Mouse (Mus musculus): ENCODE data around the gene Htr1d. TPM values are rescaled to one million over a fixed set of nuclear protein-coding genes. Genes with fewer than 3 reads are reported as not detected.

Htr1d gene
- total RNA-seq, 1 experiment = 1.5 TPM

GRCm38 (mm10) chr4:136458276-136458675, 35.0 kb downstream of the Htr1d start:
- no peak for TF ChIP-seq HCFC1 (IDR thresholded peaks at IDR 0.05; ENCODE audit: borderline replicate concordance, insufficient read depth, low read length)
- TF ChIP-seq ZNF384 (IDR thresholded peaks at IDR 0.05; ENCODE audit: low read depth, low read length) = no peak
- no peak for TF ChIP-seq MAFK (IDR thresholded peaks at IDR 0.05; ENCODE audit: insufficient read depth, low read depth, low read length)
- no peak for TF ChIP-seq CHD2 (IDR thresholded peaks at IDR 0.05; ENCODE audit: low read depth, low read length)
- TF ChIP-seq ZC3H11A (IDR thresholded peaks at IDR 0.05; ENCODE audit: borderline replicate concordance, low read depth, low read length) = no peak
- H3K27ac ChIP-seq (ENCODE audit: insufficient read depth, low read depth, low read length, poor library complexity, severe bottlenecking) = no peak overlapping the region
- DNase-seq (ENCODE audit: low read depth, low spot score) = no peak
- in situ Hi-C loops (cut with MboI; ENCODE audit: low sequenced_read_pairs in 2 of 2, unreplicated experiment in 2 of 2) = loop anchor here (10.0 kb wide), 2 partner anchors 157 to 167 kb away; partner anchors contain the start of genes Lactbl1 (in 1 of the 2) and Tex46 (in 1 of the 2)
- no peaks in the 10 kb centered on the region for H3K36me3 ChIP-seq (ENCODE audit: control insufficient read depth, insufficient read depth, low read length, poor library complexity, severe bottlenecking)
- H3K9ac ChIP-seq (ENCODE audit: insufficient read depth, low read depth, low read length, poor library complexity, severe bottlenecking) = no peak overlapping the region
- H3K4me3 ChIP-seq (ENCODE audit: insufficient read depth in 1 of 2, low read depth in 1 of 2, low read length in 2 of 2, poor library complexity in 1 of 2, severe bottlenecking in 1 of 2) = no peak overlapping the region
- peaks cover 5 to 16% of the 10 kb centered on the region in 2 experiments; a peak in 3 of 4 replicates for H3K4me1 ChIP-seq (ENCODE audit: control insufficient read depth in 2 of 2, insufficient read depth in 2 of 2, low read length in 2 of 2, poor library complexity in 1 of 2)
- H3K9me3 ChIP-seq (ENCODE audit: control insufficient read depth, insufficient read depth, low read depth, low read length) = no peaks in the 10 kb centered on the region

- no peak overlapping the region; a peak in 1 of 4 replicates for H3K4me3 ChIP-seq (ENCODE audit: insufficient read depth in 1 of 2, low read depth in 1 of 2, low read length in 2 of 2, poor library complexity in 1 of 2, severe bottlenecking in 1 of 2)
- H3K9ac ChIP-seq (ENCODE audit: insufficient read depth, low read depth, low read length, poor library complexity, severe bottlenecking) = no peak overlapping the region
- H3K27ac ChIP-seq (ENCODE audit: insufficient read depth, low read depth, low read length, poor library complexity, severe bottlenecking) = no peak overlapping the region
- no peak for DNase-seq (ENCODE audit: low read depth, low spot score)
- no peaks in the 10 kb centered on the region for H3K36me3 ChIP-seq (ENCODE audit: control insufficient read depth, insufficient read depth, low read length, poor library complexity, severe bottlenecking)
- in situ Hi-C loops (cut with MboI; ENCODE audit: low sequenced_read_pairs in 2 of 2, unreplicated experiment in 2 of 2) = loop anchor here (10.0 kb wide), 2 partner anchors 156 to 166 kb away; partner anchors contain the start of genes Lactbl1 (in 1 of the 2) and Tex46 (in 1 of the 2)
- H3K4me1 ChIP-seq (ENCODE audit: control insufficient read depth in 2 of 2, insufficient read depth in 2 of 2, low read length in 2 of 2, poor library complexity in 1 of 2) = peaks cover 9 to 17% of the 10 kb centered on the region in 2 experiments; a peak in 3 of 4 replicates
- TF ChIP-seq MAFK (IDR thresholded peaks at IDR 0.05; ENCODE audit: insufficient read depth, low read depth, low read length) = no peak
- TF ChIP-seq ZNF384 (IDR thresholded peaks at IDR 0.05; ENCODE audit: low read depth, low read length) = no peak
- no peak for TF ChIP-seq HCFC1 (IDR thresholded peaks at IDR 0.05; ENCODE audit: borderline replicate concordance, insufficient read depth, low read length)
- TF ChIP-seq CHD2 (IDR thresholded peaks at IDR 0.05; ENCODE audit: low read depth, low read length) = no peak
- no peak for TF ChIP-seq ZC3H11A (IDR thresholded peaks at IDR 0.05; ENCODE audit: borderline replicate concordance, low read depth, low read length)
- no peaks in the 10 kb centered on the region for H3K9me3 ChIP-seq (ENCODE audit: control insufficient read depth, insufficient read depth, low read depth, low read length)
Observed at GRCm38 (mm10) chr4:136459210-136459609, 35.9 kb downstream of the Htr1d start.

GRCm38 (mm10) chr4:136461206-136461605, 37.9 kb downstream of the Htr1d start:
- H3K9me3 ChIP-seq (ENCODE audit: control insufficient read depth, insufficient read depth, low read depth, low read length) = no peaks in the 10 kb centered on the region
- peak; percentile 60 for DNase-seq (ENCODE audit: low read depth, low spot score)
- peaks cover 7 to 17% of the 10 kb centered on the region in 2 experiments; a peak in 2 of 4 replicates for H3K4me1 ChIP-seq (ENCODE audit: control insufficient read depth in 2 of 2, insufficient read depth in 2 of 2, low read length in 2 of 2, poor library complexity in 1 of 2)
- peak overlapping the region; percentile 81; the same call in 1 of the 2 replicates for H3K9ac ChIP-seq (ENCODE audit: insufficient read depth, low read depth, low read length, poor library complexity, severe bottlenecking)
- in situ Hi-C loops (cut with MboI; ENCODE audit: low sequenced_read_pairs in 2 of 2, unreplicated experiment in 2 of 2) = no loop called here
- H3K4me3 ChIP-seq (ENCODE audit: insufficient read depth in 1 of 2, low read depth in 1 of 2, low read length in 2 of 2, poor library complexity in 1 of 2, severe bottlenecking in 1 of 2) = peak overlapping the region; percentile 48 to 83; a peak in 2 of 4 replicates
- TF ChIP-seq ZNF384 (IDR thresholded peaks at IDR 0.05; ENCODE audit: low read depth, low read length) = peak; percentile 67
- no peak for TF ChIP-seq CHD2 (IDR thresholded peaks at IDR 0.05; ENCODE audit: low read depth, low read length)
- peak overlapping the region; percentile 92; the same call in 1 of the 2 replicates for H3K27ac ChIP-seq (ENCODE audit: insufficient read depth, low read depth, low read length, poor library complexity, severe bottlenecking)
- H3K36me3 ChIP-seq (ENCODE audit: control insufficient read depth, insufficient read depth, low read length, poor library complexity, severe bottlenecking) = no peaks in the 10 kb centered on the region

- Histone ChIP-seq H3K4me1 (ENCODE audit: control insufficient read depth in 2 of 2, insufficient read depth in 2 of 2, low read length in 2 of 2, poor library complexity in 1 of 2) (peaks cover 6 to 14% of the 10 kb centered on the region in 2 experiments; a peak in 2 of 4 replicates), H3K9me3 (ENCODE audit: control insufficient read depth, insufficient read depth, low read depth, low read length) (no peaks in the 10 kb centered on the region), H3K27ac (ENCODE audit: insufficient read depth, low read depth, low read length, poor library complexity, severe bottlenecking) (peak overlapping the region; percentile 92), H3K9ac (ENCODE audit: insufficient read depth, low read depth, low read length, poor library complexity, severe bottlenecking) (peak overlapping the region; percentile 81), H3K4me3 (ENCODE audit: insufficient read depth in 1 of 2, low read depth in 1 of 2, low read length in 2 of 2, poor library complexity in 1 of 2, severe bottlenecking in 1 of 2) (peak overlapping the region; percentile 48 to 83), H3K36me3 (ENCODE audit: control insufficient read depth, insufficient read depth, low read length, poor library complexity, severe bottlenecking) (no peaks in the 10 kb centered on the region)
- in situ Hi-C loops (cut with MboI; ENCODE audit: low sequenced_read_pairs in 2 of 2, unreplicated experiment in 2 of 2) = no loop called here
- no peak for DNase-seq (ENCODE audit: low read depth, low spot score)
- no peak for TF ChIP-seq ZNF384 (IDR thresholded peaks at IDR 0.05; ENCODE audit: low read depth, low read length)
- TF ChIP-seq ZC3H11A (IDR thresholded peaks at IDR 0.05; ENCODE audit: borderline replicate concordance, low read depth, low read length) = no peak
- TF ChIP-seq HCFC1 (IDR thresholded peaks at IDR 0.05; ENCODE audit: borderline replicate concordance, insufficient read depth, low read length) = no peak
- no peak for TF ChIP-seq MAFK (IDR thresholded peaks at IDR 0.05; ENCODE audit: insufficient read depth, low read depth, low read length)
- TF ChIP-seq CHD2 (IDR thresholded peaks at IDR 0.05; ENCODE audit: low read depth, low read length) = no peak
Observed at GRCm38 (mm10) chr4:136461761-136462085, 38.4 kb downstream of the Htr1d start.
